Mouse (Mus musculus) neural tube, embryonic 13.5 days (tissue): ENCODE measurements around the gene Dnajc11. TPM values are rescaled to one million over a fixed set of nuclear protein-coding genes. Genes with fewer than 3 reads are reported as not detected.
A peak's percentile ranks its signal among the peaks of the same experiment; 100 is the strongest.

Experiments used
- ATAC-seq: fragments of 200-750 bp; cut with Nextera tagmentation; 2 replicates; pipeline ENCODE4 v1.8.0; 2017; ENCODE audit warnings: low read depth, mild to moderate bottlenecking, moderate TSS enrichment, moderate library complexity
- H3K27ac ChIP-seq: fragments of 300-500 bp; sonication (generic); replicated peaks from 2 replicates; pipeline ENCODE4 v1.5.1; 2015; ENCODE audit warnings: moderate library complexity, mild to moderate bottlenecking, inconsistent platforms
- H3K27me3 ChIP-seq: fragments of 300-500 bp; sonication (generic); 2 replicates; pipeline ENCODE4 v1.6.1; 2015; ENCODE audit warnings: mild to moderate bottlenecking, inconsistent platforms
- H3K36me3 ChIP-seq: fragments of 300-500 bp; sonication (generic); 2 replicates; pipeline ENCODE4 v1.6.1; 2015; ENCODE audit warnings: mild to moderate bottlenecking, inconsistent platforms
- H3K4me1 ChIP-seq: fragments of 300-500 bp; sonication (generic); replicated peaks from 2 replicates; pipeline ENCODE4 v1.6.1; 2015; ENCODE audit warnings: inconsistent platforms
- H3K4me2 ChIP-seq: fragments of 300-500 bp; sonication (generic); 2 replicates; pipeline ENCODE4 v1.6.1; 2015; ENCODE audit warnings: inconsistent platforms, mild to moderate bottlenecking, moderate library complexity
- H3K4me3 ChIP-seq: fragments of 300-500 bp; sonication (generic); 2 replicates; pipeline ENCODE4 v1.5.1; 2015; ENCODE audit warnings: mild to moderate bottlenecking, inconsistent platforms
- H3K9ac ChIP-seq: fragments of 300-500 bp; sonication (generic); 2 replicates; pipeline ENCODE4 v1.6.1; 2015; ENCODE audit warnings: moderate library complexity, mild to moderate bottlenecking, inconsistent platforms
- H3K9me3 ChIP-seq: fragments of 300-500 bp; sonication (generic); 2 replicates; pipeline ENCODE4 v1.6.1; 2016; ENCODE audit warnings: inconsistent platforms
- WGBS: fragments of 180-500 bp; shearing (Covaris S2); methylation state at CpG from one replicate; pipeline ENCODE4 v1.1.7; 2015; 5-methylcytosine and 5-hydroxymethylcytosine counted together
- polyA plus RNA-seq: library from polyadenylated mRNA; unstranded; fragments of >200 nt; fragmentation: Nextera tagmentation; extraction: Ambion mirVana; gene quantifications from 2 replicates; pipeline ENCODE4 v1.2.1, GENCODE M21; 2015

The Dnajc11 gene
- 66.7 and 79.6 TPM in 2 replicates for polyA plus RNA-seq

DNA sequence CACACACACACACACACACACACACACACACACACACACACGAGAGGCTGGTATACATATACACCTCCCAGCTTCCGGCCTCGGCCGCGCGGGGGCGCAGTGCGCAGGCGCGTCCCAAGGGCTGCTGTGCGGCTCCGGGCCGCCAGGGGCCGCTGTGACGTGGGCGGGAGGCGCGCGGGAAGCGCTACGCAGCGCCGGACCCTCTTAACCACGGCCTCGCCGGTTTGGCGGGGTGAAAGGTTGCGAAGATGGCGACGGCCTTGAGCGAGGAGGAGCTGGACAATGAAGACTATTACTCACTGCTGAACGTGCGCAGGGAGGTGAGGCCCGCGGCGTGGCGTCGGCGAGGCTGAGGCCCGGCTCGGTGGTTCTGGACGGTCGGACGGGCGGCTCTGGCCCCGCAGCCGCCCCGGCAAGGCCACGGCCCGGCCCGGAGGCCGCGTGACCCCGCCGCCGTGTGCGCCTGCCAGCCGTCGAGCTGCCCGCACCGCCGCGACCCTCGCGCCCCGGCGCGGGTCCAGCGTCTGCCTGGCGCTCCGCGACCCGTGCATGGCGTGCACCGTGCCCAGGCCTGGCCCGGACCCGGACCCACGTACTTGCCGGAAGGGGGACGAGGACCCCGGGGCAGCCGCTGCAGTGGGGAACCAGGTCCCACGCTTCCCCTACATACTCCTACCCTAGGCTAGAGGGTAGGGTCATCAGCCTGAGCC is at the start of gene Dnajc11:
TSS of gene Dnajc11 (plus strand) at position 187 of the 710 bp plus-strand sequence.
- peak within 1 kb of the TSS; percentile 70; the same call in 1 of the 2 replicates for H3K27ac ChIP-seq
- peak within 1 kb of the TSS; percentile 95 for H3K9ac ChIP-seq
- H3K36me3 ChIP-seq = no peaks in the 10 kb centered on the region
- no peaks in the 10 kb centered on the region for H3K9me3 ChIP-seq
- WGBS = under 1% methylated on average over 57 of the region's 83 CpGs
- ATAC-seq = peak; percentile 90
- peak within 1 kb of the TSS; percentile 100 for H3K4me3 ChIP-seq
- H3K27me3 ChIP-seq = no peaks in the 10 kb centered on the region
- H3K4me1 ChIP-seq = peaks cover 21% of the 10 kb centered on the region
- H3K4me2 ChIP-seq = peak within 1 kb of the TSS; percentile 99

DNA sequence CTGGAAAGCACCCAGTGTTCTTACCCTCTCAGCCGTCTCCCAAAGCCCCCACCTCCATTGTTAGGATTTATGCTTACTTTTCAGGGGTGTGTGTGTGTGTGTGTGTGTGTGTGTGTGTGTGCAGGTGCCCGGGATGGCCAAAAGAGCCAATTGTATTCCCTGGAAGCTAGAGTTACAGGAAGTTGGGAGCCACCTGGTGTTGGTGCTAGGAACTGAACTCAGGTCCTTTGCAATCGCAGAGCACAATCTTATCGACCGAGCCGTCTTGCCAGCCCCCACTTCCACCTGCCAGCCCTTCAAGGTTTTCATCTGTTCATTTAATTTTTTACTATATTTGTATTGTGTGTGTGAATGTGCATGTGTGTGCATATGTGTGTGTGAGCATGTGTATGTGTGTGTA is 40.2 kb upstream of the Dnajc11 start:
- H3K4me2 ChIP-seq = no peak overlapping the region
- H3K4me3 ChIP-seq = no peak overlapping the region
- no peaks in the 10 kb centered on the region for H3K27me3 ChIP-seq
- no peaks in the 10 kb centered on the region for H3K4me1 ChIP-seq
- ATAC-seq = no peak
- H3K9ac ChIP-seq = no peak overlapping the region
- WGBS = 81% methylated on average over 6 of the region's 6 CpGs
- H3K36me3 ChIP-seq = no peaks in the 10 kb centered on the region
- no peak overlapping the region for H3K27ac ChIP-seq
- H3K9me3 ChIP-seq = no peaks in the 10 kb centered on the region

- no peak for ATAC-seq
- Histone ChIP-seq H3K36me3 (no peaks in the 10 kb centered on the region), H3K9ac (no peak overlapping the region), H3K27me3 (no peaks in the 10 kb centered on the region), H3K4me1 (peaks cover 9% of the 10 kb centered on the region), H3K4me2 (no peak overlapping the region), H3K27ac (no peak overlapping the region), H3K9me3 (no peaks in the 10 kb centered on the region), H3K4me3 (no peak overlapping the region)
- WGBS = 93% methylated on average over 12 of the region's 12 CpGs
These were observed 38.6 kb upstream of the Dnajc11 start for GRCm38 (mm10) chr4:151894926-151895325.

DNA sequence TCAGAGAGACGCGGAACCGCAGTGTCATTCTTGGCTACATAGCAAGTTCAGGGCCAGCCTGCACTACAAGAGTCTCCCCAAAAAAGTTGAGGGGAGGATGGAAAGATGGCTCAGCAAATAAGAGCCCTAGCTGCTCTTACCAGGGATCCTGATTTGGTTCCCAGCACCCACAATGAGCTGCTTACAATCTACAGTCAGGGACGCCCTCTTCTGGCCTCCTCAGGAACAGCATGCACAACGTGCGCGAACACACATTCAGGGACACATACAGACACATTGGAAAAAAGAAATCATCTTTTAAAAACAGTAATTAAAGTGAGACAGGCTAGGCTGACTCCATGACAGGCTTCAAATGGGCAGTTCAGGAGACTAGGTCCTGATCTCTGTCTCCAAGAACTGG is 37.9 kb upstream of the Dnajc11 start:
- ATAC-seq = no peak
- Histone ChIP-seq H3K4me2 (no peak overlapping the region), H3K27me3 (no peaks in the 10 kb centered on the region), H3K4me1 (peaks cover 9% of the 10 kb centered on the region), H3K9me3 (no peaks in the 10 kb centered on the region), H3K27ac (no peak overlapping the region), H3K4me3 (no peak overlapping the region), H3K36me3 (no peaks in the 10 kb centered on the region), H3K9ac (no peak overlapping the region)
- 93% methylated on average over 7 of the region's 7 CpGs for WGBS

DNA sequence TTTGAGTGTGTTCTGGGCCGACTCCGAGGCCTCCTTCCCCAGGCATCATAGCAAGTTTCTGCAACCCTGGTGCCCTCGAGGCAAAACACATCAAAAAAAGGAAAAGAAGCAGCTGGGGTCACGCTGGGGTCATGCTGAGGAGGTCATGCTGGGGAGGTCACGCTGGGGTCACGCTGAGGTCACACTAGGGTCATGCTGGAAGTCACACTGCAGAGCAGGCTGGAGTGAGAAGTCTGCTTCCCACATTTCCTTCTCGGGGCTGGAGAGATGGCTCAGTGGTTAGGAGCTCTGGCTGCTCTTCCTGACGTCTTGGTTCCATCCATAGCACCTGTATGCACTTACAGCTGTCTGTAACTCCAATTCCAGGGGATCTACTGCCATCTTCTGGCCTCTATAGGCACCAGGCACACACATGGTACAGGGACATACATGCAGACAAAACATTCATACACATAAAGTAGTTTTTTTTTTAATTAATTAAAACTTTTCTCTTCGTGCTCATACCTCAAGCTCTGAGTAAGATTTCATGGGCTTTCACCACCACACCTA is 36.3 kb upstream of the Dnajc11 start:
- Histone ChIP-seq H3K9me3 (no peaks in the 10 kb centered on the region), H3K4me3 (no peak overlapping the region), H3K4me1 (peaks cover 9% of the 10 kb centered on the region), H3K4me2 (no peak overlapping the region), H3K27me3 (no peaks in the 10 kb centered on the region), H3K27ac (no peak overlapping the region), H3K9ac (no peak overlapping the region), H3K36me3 (no peaks in the 10 kb centered on the region)
- 62% methylated on average over 9 of the region's 9 CpGs for WGBS
- ATAC-seq = no peak

DNA sequence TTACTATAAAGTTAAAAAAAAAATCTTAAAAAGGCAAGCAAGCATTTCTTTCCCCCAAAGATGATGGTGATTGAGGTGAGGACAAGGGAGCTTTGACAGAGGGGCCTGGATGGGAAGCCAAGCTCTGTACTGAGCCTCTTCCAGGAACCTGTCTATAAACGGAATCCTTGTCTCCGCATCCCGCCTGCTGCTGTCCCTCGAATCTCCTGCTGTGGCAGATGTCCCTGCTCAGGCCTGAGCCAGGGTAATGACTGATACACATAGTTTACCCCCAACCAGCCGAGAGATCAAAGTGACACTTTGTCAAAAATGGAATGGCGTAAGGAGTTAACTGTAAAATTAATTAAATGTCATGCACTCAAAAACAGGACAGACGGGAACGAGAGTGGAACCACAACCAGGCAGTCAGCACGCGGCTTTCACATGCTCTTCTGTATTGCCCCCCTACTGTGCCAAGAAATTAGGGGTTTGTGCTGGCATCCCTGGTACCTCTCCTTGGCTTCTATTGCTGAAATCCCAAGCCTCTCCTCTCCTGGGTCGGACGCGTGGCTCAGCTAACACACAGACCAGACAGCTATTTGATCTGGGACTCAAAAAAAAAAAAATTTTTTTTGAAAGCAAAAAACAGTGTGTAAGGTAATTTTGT is 34.8 kb upstream of the Dnajc11 start:
- no peaks in the 10 kb centered on the region; the same call in 1 of the 2 replicates for H3K27me3 ChIP-seq
- 42% methylated on average over 13 of the region's 13 CpGs for WGBS
- no peak overlapping the region for H3K27ac ChIP-seq
- H3K4me1 ChIP-seq = peaks cover 9% of the 10 kb centered on the region
- H3K4me3 ChIP-seq = no peak overlapping the region
- no peaks in the 10 kb centered on the region for H3K36me3 ChIP-seq
- H3K9me3 ChIP-seq = no peaks in the 10 kb centered on the region
- no peak for ATAC-seq
- no peak overlapping the region for H3K9ac ChIP-seq
- no peak overlapping the region for H3K4me2 ChIP-seq

- no peak for ATAC-seq
- no peaks in the 10 kb centered on the region for H3K36me3 ChIP-seq
- H3K9me3 ChIP-seq = no peaks in the 10 kb centered on the region
- peaks cover 9% of the 10 kb centered on the region for H3K4me1 ChIP-seq
- 0 out of 2 replicates have a peak overlapping the region, but pooled peaks have one; percentile 52 for H3K27ac ChIP-seq
- no peak overlapping the region for H3K9ac ChIP-seq
- H3K27me3 ChIP-seq = no peaks in the 10 kb centered on the region; the same call in 1 of the 2 replicates
- no peak overlapping the region for H3K4me3 ChIP-seq
- no peak overlapping the region for H3K4me2 ChIP-seq
- WGBS = 72% methylated on average over 11 of the region's 11 CpGs
These were observed 33.6 kb upstream of the Dnajc11 start for GRCm38 (mm10) chr4:151899707-151900384.

GRCm38 (mm10) chr4:151900735-151901134 is 32.8 kb upstream of the Dnajc11 start:
- H3K27ac ChIP-seq = no peak overlapping the region
- no peak overlapping the region for H3K4me3 ChIP-seq
- no peaks in the 10 kb centered on the region for H3K36me3 ChIP-seq
- H3K4me2 ChIP-seq = no peak overlapping the region
- no peak for ATAC-seq
- H3K9ac ChIP-seq = no peak overlapping the region
- H3K9me3 ChIP-seq = no peaks in the 10 kb centered on the region
- no peaks in the 10 kb centered on the region; the same call in 1 of the 2 replicates for H3K27me3 ChIP-seq
- peaks cover 10% of the 10 kb centered on the region for H3K4me1 ChIP-seq
- 73% methylated on average over 6 of the region's 6 CpGs for WGBS

DNA sequence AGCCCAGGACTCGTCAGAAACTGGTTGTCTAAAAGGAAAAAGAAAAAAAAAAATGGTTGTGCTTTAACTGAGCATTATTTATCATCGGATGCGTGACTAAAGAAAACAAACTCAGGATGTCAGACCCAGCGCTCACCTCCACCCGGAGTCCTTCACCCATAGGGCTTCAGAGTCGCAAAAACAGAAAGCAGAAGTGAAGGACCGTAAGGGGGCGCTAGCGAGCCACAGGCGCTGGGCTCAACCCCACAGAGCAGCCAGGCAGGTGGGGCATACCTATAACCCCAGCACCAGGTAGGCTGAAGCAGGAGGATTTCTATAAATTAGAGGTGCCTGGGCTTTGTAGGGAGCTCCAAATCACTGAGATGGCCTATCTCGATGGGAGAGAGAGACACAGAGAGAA is 32.1 kb upstream of the Dnajc11 start:
- no peak for ATAC-seq
- H3K36me3 ChIP-seq = no peaks in the 10 kb centered on the region
- 69% methylated on average over 11 of the region's 11 CpGs for WGBS

DNA sequence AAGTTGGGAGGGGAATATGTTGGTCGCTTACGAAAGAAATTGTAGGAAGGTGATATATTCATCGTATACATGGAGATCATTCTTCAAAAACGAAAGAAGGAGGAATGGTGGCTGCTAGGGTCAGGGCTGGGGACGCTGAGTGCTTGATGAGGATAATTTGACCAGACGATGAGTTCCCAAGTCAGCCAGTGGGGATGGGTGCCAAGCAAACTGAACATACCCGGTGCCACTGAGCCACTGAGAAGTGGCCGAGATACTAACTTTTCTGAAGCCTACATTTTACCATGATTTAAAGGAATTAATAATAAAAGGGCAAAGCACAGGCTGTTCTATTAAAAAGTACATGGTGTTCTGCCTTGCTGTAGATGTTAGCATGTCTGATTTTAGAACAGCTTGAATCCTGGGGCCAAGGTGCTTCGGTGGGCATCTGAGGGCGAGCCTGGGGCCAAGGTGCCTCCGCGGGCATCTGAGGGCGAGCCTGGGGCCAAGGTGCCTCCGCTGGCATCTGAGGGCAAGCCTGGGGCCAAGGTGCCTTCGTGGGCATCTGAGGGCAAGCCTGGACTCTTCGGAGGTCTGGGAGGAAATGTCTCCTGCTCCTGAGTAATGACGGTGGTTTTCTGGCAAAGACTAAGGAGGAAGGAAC is 31.3 kb upstream of the Dnajc11 start:
- H3K36me3 ChIP-seq = no peaks in the 10 kb centered on the region
- H3K27ac ChIP-seq = no peak overlapping the region
- H3K4me1 ChIP-seq = peaks cover 22% of the 10 kb centered on the region
- H3K9ac ChIP-seq = no peak overlapping the region
- no peaks in the 10 kb centered on the region; the same call in 1 of the 2 replicates for H3K27me3 ChIP-seq
- ATAC-seq = no peak
- H3K9me3 ChIP-seq = no peaks in the 10 kb centered on the region
- no peak overlapping the region for H3K4me2 ChIP-seq
- 84% methylated on average over 17 of the region's 17 CpGs for WGBS
- no peak overlapping the region for H3K4me3 ChIP-seq

More for the DNA sequence above, 32.1 kb upstream of the Dnajc11 start:
- Histone ChIP-seq H3K9me3 (no peaks in the 10 kb centered on the region), H3K27ac (no peak overlapping the region), H3K9ac (no peak overlapping the region), H3K27me3 (no peaks in the 10 kb centered on the region; the same call in 1 of the 2 replicates), H3K4me1 (peaks cover 17% of the 10 kb centered on the region), H3K4me2 (no peak overlapping the region), H3K4me3 (no peak overlapping the region)

- 54% methylated on average over 14 of the region's 14 CpGs for WGBS
- no peak overlapping the region for H3K4me3 ChIP-seq
These were observed 30.7 kb upstream of the Dnajc11 start for GRCm38 (mm10) chr4:151902689-151903241.

More at GRCm38 (mm10) chr4:151902689-151903241, 30.7 kb upstream of the Dnajc11 start:
- ATAC-seq = no peak
- H3K9me3 ChIP-seq = no peaks in the 10 kb centered on the region
- H3K27ac ChIP-seq = no peak overlapping the region
- no peaks in the 10 kb centered on the region for H3K36me3 ChIP-seq
- H3K4me2 ChIP-seq = no peak overlapping the region
- no peaks in the 10 kb centered on the region; the same call in 1 of the 2 replicates for H3K27me3 ChIP-seq
- H3K4me1 ChIP-seq = peaks cover 24% of the 10 kb centered on the region
- H3K9ac ChIP-seq = no peak overlapping the region
